Mouse (Mus musculus) heart, adult 2 months (tissue): ENCODE results near the gene Sycn.

Source experiments
- CTCF ChIP-seq: fragments of 200-600 bp; IDR thresholded peaks from 2 replicates; pipeline ENCODE4 v1.8.1; 2022; ENCODE audit warnings: antibody characterized with exemption, mild to moderate bottlenecking, moderate library complexity
- EP300 ChIP-seq: fragments of 200-500 bp; IDR thresholded peaks from 2 replicates; pipeline ENCODE4 v1.6.1; 2011; ENCODE audit warnings: low read depth, low read length, control low read depth; ENCODE audit not compliant: insufficient read depth
- POLR2A ChIP-seq: fragments of 200-500 bp; IDR thresholded peaks from 2 replicates; pipeline ENCODE4 v1.6.1; 2011; ENCODE audit warnings: mild to moderate bottlenecking, low read depth, low read length, control low read depth; ENCODE audit not compliant: insufficient read depth

DNA sequence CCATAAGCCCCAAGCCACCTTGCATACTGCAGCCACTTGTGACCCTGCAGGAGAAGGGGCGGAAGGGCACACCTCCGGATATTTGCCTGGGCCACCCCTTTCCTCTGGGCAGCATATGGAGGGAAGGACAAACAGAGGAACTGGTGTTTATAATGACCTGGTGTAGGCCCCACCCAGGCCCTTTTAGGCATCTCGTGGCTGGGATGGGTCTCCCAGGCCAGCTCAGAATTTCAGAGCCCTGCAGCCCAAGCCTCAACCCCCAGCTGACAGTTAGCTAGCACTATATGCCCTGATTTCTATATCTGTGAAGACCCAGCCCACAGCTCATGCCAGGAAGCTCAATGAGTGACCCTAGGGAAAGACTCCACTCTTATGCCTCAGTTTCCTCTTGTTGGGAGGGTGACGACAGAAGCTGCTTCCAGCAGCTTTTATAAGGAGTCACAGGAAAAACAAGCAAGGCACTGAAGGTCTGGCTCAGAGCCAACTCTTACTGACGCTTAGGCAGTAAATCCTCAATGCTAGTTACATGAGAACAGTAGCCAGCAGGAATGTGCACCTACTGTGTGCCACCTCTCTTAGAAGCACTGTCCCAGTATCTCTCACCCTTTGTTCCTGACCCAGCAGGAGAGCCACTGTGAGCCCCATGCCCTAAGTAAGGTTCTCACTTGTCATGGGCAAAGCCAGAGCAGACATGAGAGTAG, 30.4 kb downstream of the Sycn start:
- TF ChIP-seq EP300 = no peak
- no peak for TF ChIP-seq POLR2A
- no peak for TF ChIP-seq CTCF
